Mouse (Mus musculus) right cerebral cortex, postnatal 36 days (tissue): ENCODE data around the gene Plcg2.

Source experiments
- DNase-seq, 2 experiments: peaks; one replicate each; pipeline ENCODE4 v3.0.0; 2022; ENCODE audit warnings: low spot score in 2 of 2, mixed read lengths in 1 of 2

The Plcg2 gene

DNA sequence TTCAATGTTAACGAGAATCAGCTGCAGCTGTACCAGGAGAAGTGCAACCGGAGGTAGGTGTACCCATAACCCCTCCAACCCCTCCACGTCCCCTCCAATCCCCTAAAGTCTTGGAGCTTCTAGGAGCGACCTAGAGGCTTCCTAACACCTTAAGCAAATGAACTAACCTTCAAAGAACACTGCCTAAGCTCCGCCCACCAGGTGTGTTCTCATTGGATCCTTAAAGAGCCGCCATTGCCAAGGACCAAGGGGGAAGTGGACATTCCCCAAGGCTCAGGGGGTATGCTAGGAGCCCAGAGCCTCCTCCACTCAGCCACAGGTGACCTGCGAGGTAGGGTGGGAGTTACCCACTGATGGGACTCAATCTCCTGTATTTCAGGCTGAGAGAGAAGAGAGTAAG lies 136.3 kb downstream of the Plcg2 start:
- DNase-seq, result no peak

DNA sequence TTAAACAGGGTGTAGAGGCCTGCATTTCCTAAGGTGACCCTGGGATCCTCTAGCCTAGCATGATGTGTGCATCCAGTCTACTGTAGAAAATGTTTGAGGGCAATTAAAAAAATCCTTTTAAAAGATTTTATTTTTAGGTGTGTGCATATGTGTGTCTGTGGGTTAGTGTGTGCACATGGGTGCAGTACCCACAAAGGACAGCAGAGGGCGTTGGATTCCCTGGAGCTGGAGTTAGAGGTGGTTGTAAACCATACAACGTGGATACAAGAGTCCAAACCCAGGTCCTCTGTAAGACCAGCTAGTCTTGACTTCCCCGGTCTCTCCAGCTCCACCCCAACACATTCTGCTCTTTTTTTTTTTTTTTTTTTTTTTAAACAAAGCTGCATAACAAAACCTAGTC lies 139.4 kb downstream of the Plcg2 start:
- no peak for DNase-seq

DNA sequence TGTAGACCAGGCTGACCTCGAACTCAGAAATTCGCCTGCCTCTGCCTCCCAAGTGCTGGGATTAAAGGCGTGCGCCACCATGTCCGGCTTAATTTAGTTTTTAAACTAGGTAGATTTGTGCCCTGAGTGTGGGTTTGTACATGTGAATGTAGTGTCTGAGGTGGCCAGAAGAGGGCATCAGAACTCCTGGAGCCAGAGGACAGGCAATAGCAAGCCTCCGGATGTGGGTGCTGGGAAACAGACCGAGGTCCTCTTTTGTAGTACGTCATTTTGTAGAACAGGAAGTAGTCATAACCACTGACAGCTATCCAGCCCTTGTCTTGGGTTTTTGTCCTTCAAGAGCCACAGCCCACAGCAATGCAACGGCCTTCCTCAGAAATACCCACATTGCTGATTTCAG lies 141.5 kb downstream of the Plcg2 start:
- no peak for DNase-seq

DNA sequence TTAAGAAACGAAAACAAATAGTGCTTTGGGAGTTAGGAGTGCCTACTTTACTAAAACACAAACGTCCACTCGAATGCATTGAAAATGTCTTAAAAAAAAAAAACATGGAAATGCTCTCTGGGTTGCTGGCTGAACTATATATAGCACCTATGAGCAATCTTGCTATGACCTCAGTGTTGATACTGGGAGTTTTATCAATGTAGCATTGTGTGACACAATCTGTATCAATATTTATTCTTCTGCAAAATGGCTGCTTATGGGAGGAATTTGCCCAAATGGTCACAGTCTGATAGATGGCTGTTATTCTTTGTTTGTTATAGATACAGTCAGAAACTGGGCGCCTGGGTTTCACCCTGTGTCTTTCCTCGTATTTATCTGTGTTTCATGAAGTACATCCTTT lies 147.4 kb downstream of the Plcg2 start:
- no peak for DNase-seq

DNA sequence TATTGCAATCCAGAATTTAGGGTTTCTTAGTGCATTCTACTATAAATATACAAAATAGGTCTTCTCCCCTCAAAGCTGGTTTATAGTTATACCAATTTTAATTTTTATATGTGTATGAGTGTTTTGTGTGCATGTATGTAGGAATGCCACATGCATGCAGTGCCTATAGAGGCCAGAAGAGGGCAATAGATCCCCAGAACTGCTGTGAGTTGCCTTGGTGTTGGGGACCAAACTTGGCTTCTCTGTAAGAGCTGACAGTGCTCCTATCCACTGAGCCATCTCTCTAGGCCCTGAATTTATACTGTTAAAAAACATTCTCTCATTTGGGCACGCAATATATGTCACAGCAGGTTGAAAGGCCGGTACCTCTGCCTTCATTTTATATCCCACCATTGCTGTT lies 147.9 kb downstream of the Plcg2 start:
- DNase-seq, result peak; percentile 10 to 33

DNA sequence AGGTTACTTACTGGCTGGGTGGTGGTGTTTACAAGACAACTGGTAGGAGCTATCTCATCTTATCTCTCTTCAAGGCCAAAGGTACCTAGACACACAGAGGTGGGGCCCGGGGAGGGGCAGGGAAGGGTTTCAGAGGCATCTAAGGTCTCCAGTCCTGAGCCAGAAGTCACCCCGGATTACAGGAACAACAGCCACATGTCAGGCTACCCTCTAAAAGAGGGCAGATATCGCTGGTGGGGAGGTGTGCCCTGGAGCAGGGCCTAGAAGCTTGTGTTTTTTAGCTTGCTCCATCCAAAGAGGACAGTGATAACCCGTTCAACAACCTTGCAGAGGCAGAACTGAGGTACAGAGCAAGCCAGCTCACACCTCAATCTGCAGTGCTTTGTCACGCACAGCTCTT lies 148.3 kb downstream of the Plcg2 start:
- DNase-seq, result no peak

DNA sequence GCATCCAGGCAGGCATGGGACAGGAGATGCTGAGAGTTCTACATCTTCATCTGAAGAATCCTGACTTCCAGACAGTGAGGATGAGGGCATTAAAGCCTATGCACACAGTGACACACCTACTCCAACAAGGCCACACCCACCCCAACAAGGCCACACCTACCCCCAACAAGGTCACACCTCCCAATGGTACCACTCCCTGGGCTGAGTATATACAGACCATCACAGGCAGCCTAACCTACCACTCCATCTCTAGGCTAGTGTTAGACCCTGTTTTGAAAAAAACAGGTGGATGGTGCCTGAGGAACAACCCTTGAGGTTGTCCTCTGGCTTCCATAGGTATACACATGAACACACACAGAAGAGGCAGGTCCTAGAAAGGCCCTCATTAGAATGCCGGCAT lies 154.2 kb downstream of the Plcg2 start:
- DNase-seq, result no peak

DNA sequence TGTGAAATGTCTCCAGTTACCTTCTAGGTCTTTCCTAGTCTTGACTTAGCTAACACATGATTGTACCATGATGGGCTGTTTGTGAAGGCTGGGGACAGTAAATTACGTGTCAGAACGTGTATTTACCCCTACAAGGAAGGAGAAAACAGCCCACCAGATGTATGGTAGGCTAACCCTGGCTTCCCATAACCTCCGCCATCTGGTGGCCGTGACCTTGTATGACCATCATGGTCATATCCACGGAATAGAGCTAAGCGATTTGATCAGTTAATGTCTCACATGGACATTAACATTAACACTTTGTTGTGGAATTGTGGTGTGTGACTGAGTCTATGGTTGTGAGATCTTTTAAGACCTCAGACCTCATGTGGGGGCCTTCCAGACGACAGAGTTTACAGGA lies 160.9 kb downstream of the Plcg2 start:
- DNase-seq, result no peak

DNA sequence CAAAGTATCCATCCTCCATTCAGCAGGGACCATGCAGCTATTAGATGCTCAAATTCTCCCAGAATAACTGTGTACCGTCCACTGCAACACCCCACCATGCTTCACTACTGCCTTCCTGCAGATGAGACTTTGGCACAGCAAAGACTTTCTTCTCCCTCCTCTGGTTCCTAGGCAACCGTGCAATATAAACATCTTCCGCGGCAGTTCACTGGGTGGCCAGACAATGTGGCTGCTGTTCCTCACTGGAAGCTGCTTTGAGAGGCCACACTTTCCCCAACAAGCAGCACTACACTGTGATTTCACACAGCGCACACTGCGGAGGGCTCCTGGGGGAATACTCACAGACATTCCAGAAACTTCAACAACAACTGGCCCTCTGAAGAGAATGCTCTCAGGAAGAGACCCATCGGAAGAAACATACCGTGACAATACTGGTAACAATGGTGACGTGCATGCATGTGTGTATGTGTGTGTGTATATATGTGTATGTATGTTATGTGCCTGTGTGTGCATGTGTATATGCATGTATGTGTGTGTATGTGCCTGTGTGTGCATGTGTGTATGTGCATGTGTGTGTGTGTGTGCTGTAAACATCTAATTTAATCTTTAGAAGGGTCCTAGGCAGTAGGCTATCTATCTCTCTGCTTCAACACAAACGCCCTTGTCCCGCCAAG lies 162.4 kb downstream of the Plcg2 start:
- peak; percentile 11 to 30 for DNase-seq

DNA sequence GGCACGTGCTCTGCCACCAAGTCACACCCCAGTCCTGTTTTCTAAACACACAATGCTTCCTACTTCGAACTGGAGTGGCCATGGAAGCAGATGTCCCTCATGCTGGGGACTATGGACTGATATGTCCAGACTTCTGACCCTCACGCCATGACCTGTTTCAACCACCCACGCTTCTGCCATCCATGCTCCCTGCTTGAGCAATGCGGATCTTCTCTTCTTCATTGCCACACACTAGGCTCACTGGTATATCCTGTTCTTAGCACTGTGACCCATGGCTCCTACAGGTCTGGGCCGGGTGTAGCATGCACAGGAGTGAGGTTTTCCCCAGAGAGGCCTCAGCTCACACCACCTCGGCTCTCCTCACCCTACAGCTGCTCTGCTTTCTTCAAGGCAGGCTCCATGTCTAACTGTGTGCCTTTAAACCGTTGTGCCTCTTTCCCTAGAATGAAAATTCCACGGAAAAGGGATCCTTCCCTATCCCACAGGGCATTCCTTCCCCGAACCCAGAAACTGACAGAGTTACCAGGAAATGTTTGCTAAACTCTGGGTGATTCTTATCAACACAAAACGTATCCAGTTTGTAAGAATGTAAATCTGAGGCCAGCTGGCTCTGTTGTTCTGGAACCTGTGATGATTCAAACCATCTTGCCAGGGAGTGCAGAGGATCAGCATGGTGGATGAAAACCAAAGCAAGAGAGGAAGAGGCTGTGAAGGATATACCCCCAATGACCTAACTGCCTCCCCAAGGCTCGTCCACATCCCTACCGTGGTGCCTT lies 169.4 kb downstream of the Plcg2 start:
- no peak for DNase-seq

DNA sequence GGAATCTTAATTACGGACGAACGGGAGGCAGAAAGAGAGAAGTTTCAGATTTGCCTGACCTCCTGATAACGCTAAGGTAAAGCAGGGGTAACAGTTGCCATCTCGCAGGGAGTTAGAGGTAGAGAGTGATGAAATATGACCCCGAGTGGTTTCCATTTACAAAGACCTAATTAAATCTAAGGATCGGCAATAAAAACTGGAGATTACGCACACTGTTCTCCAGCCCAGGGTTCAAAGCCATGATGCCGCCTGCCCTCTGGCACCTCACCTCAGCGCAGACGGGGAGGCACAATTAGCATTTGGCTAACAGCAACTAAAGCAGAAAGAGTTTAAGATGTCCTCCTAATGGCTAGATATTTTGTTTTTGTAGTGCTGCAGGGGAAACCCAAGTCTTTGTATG lies 172.4 kb downstream of the Plcg2 start:
- no peak for DNase-seq

DNA sequence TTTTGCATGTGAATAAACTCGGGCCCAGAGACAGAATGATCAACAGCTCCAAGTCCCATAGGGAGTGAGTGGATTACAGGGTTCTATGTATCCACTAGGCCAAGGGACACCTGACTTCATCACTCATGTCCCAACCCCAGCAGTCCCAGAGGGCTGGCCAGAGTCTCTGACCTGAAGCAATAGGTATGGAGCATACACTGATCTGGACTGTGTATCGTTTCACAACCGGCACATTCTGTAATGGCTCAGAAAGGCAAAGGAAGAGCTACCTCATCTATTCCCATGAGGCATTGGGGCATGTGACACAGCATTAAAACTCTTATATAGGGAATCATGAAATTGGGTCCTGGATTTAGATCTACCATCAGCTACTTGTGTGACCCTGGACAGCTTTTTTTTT lies 174.5 kb downstream of the Plcg2 start:
- DNase-seq, result no peak

DNA sequence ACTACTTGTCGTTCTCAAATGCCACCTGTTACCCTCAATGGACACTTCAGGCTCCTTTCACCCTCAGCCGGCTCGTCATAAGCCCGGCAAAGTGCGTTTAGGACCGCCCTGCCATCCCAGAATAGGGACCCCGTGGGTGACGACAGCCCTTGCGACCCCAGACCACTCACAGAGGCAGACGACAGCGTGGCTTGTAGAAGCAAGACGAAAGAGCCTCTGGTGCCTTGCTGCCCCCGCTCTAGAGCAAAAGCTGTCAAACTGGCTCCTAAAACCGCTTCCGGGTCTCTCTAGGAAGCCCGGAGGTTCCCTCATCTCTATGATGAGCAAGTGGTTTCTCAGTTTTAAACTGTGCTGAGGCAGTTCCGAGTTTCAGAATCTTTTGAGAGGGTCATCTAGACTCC lies 175.3 kb downstream of the Plcg2 start, which contains the start of gene Sdr42e1:
TSS of gene Sdr42e1 (minus strand) at position 260 of the 401 bp plus-strand sequence.
- peak; percentile 9 to 20 for DNase-seq

DNA sequence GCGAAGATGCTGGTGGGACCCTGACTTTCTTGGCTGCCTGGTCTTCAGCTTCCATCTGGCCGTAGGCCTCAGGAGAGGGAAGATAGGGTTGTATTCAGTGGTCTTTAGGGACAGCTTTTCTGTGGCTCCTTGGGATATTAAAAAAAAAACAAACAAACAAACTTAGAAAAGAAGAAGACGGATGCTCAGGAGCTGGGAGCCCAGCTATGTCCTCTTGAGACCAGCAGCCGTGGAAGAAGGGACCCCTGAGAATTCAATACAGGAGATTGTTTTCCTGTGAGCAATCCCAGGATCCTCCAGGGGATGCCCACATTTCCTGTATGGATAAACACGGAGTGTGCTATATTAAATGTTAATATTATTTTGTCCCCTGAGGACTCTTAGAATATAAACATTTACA lies 177.1 kb downstream of the Plcg2 start:
- no peak for DNase-seq

DNA sequence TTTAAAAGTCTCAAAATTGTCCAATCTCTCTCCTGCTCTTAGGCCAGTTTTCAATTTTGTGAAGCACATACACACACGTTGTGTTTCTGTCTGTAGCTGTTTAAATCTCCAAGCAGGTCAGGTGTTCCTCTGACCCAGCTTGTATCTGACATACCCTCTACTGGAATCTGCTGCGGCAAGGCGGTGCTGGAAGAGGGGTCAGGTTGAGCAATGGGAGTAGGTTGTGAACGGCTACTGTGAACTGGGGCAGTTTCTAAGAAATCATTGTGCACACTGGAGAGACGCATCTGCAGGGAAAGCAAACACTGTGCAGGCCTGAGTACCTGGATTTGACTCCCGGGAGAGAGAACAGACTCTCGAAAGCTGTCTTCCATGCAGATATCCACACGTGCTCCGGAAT lies 178.4 kb downstream of the Plcg2 start:
- DNase-seq, result no peak

DNA sequence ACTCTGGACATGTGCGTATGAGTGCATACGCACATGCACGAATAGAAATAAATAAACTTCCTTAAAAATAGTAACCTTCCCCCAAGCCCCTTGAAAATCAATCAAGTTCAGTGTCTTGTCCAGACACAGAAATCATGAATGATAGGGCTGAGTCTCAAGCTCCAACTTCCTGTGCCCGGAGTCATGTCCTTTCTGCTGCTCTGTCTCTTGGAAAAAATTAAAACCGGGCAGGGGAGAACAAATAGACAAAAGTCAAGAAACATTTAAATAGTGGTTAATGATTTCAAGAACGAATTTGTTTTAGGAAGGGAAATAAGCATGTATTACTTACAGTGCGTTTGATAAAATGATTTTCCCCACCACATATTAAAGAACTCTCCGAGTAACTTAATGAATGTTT lies 178.9 kb downstream of the Plcg2 start:
- DNase-seq, result no peak

DNA sequence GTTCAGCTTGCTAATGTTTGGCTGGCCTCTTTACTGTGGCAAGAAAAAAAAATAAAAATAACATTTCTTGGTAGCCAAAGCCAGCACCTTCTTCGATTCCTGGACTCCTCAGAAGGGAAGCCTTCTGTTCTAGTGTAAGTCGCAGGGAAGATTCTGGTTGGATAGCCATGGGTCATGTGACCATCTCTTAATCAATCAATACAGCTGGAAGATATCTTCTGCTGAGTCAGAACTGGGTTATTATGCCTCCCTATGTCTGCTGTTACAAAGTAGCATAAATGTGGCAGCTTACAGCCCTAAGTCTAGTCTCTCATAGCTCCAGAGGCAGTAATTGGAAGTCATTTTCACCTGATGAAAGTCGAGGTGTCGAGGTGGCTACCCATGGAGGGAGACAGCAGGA lies 180.6 kb downstream of the Plcg2 start:
- DNase-seq, result no peak

DNA sequence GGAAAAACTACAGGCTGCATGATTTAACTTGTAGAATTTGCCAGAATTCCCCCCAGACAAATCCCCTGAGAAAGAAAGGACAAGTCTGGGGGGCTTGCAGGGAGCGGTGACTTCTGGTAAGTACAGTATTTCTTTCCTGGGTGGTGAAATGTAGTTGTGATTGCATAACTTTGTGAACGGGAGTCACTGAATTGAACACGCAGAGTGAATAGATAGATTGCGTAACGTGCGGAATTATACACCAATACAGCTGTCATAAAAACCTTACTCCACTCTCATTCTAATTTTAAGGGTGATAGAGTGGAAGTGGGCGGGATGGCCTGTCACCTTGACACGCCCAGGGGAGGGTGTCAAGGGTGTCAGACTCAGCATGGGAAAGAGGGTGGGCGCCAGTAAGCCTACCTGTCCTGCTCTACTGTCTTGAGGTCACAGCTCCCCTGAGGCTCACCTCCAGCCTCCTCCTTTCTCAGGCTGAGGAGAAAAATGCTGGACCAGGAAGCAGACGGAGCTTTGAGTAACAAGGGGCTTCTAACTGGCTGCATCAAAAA lies 185.9 kb downstream of the Plcg2 start:
- no peak for DNase-seq

DNA sequence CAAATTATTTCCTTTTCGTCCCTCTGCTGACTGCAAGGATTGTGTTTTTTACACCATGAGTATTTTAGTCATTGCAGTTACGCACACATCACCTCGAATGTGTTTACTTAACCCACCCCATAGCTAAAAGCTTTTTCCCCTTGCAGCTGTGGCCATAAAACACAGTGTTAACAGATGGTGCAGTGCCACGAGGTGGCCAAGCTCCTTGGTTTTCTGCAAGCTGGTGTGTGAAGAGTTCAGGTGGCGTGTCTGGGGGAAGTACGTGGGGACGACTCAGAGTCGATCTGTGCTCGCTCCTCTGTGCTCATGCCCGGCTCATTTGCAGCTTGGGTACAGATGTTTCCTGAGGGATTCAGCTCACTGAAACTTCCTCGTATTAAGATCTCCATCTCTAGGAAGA lies 186.4 kb downstream of the Plcg2 start:
- no peak for DNase-seq
